Mouse (Mus musculus) heart, postnatal 25 days (tissue): ENCODE data around the gene Khdc1c. TPM values are rescaled to one million over a fixed set of nuclear protein-coding genes. Genes with fewer than 3 reads are reported as not detected.
"Not testable (repeated sequence)": the region's sequence is repeated elsewhere in the genome, so short reads cannot be mapped to it uniquely, and the experiment has no call there.

Source experiments
- DNase-seq: peaks from one replicate; pipeline ENCODE4 v3.0.0; 2022; ENCODE audit warnings: low spot score
- intact Hi-C: fragments of 180-260 bp; cut with DNase I; formaldehyde crosslinking; loops from one replicate; pipeline ENCODE4 v1.15.1; 2025
- total RNA-seq, 2 experiments: library from RNA; stranded (reverse); gene quantifications; 2 replicates each; pipeline ENCODE4 v1.2.3; 2021

Khdc1c gene
- total RNA-seq: not detected

GRCm38 (mm10) chr1:21368031-21368430, at the start of gene Khdc1c:
Gene Khdc1c (plus strand): TSS chr1:21368331.
- intact Hi-C loops, DNase-seq: not testable (repeated sequence)

- intact Hi-C loops, DNase-seq: not testable (repeated sequence)
Observed at GRCm38 (mm10) chr1:21320271-21320670, 47.9 kb upstream of the Khdc1c start.

GRCm38 (mm10) chr1:21321656-21322055, 46.5 kb upstream of the Khdc1c start:
- no peak for DNase-seq
- intact Hi-C loops: no loop called here

- no peak for DNase-seq
- intact Hi-C loops: no loop called here
Observed at GRCm38 (mm10) chr1:21323996-21324574, 44.0 kb upstream of the Khdc1c start.

GRCm38 (mm10) chr1:21324633-21325032, 43.5 kb upstream of the Khdc1c start:
- intact Hi-C loops: no loop called here

GRCm38 (mm10) chr1:21326733-21327132, 41.4 kb upstream of the Khdc1c start:
- intact Hi-C loops: no loop called here
- no peak for DNase-seq

More at GRCm38 (mm10) chr1:21324633-21325032, 43.5 kb upstream of the Khdc1c start:
- DNase-seq: no peak

- DNase-seq, intact Hi-C loops: not testable (repeated sequence)
Observed at GRCm38 (mm10) chr1:21331161-21331560, 37.0 kb upstream of the Khdc1c start.

GRCm38 (mm10) chr1:21333222-21333973, 34.7 kb upstream of the Khdc1c start:
- no peak for DNase-seq
- intact Hi-C loops: no loop called here

GRCm38 (mm10) chr1:21335836-21336235, 32.3 kb upstream of the Khdc1c start:
- intact Hi-C loops: no loop called here
- no peak for DNase-seq

- no peak for DNase-seq
- intact Hi-C loops: loop anchor here (10.0 kb wide), 1 partner anchor 396 kb away; no protein-coding TSS in a partner anchor
Observed at GRCm38 (mm10) chr1:21340745-21341144, 27.4 kb upstream of the Khdc1c start.

- no peak for DNase-seq
- intact Hi-C loops: loop anchor here (1.0 to 10.0 kb wide), 3 partner anchors 126 to 399 kb away; partner anchors contain the start of gene Tmem14a
Observed at GRCm38 (mm10) chr1:21344253-21344652, 23.9 kb upstream of the Khdc1c start.

GRCm38 (mm10) chr1:21344752-21345151, 23.4 kb upstream of the Khdc1c start:
- not testable (repeated sequence) for DNase-seq
- intact Hi-C loops: loop anchor here (1.0 to 10.0 kb wide), 3 partner anchors 126 to 400 kb away; partner anchors contain the start of gene Tmem14a

GRCm38 (mm10) chr1:21349341-21349740, 18.8 kb upstream of the Khdc1c start, which contains the start of gene Khdc1a:
Gene Khdc1a (plus strand): TSS chr1:21349641.
- intact Hi-C loops: loop anchor here (10.0 kb wide), 1 partner anchor 405 kb away; no protein-coding TSS in a partner anchor
- no peak for DNase-seq

- intact Hi-C loops: no loop called here
- DNase-seq: no peak
Observed at GRCm38 (mm10) chr1:21383256-21383655, 15.1 kb downstream of the Khdc1c start, which contains the start of gene Khdc1b. Gene Khdc1b (plus strand): TSS chr1:21383556.

GRCm38 (mm10) chr1:21391138-21391671, 23.1 kb downstream of the Khdc1c start:
- no peak for DNase-seq
- intact Hi-C loops: no loop called here

GRCm38 (mm10) chr1:21402804-21403203, 34.7 kb downstream of the Khdc1c start:
- no peak for DNase-seq
- intact Hi-C loops: no loop called here

GRCm38 (mm10) chr1:21407266-21407665, 39.1 kb downstream of the Khdc1c start:
- no peak for DNase-seq
- intact Hi-C loops: no loop called here

GRCm38 (mm10) chr1:21411331-21412196, 43.4 kb downstream of the Khdc1c start:
- intact Hi-C loops: loop anchor here (1.0 to 2.0 kb wide), 2 partner anchors 555 to 858 kb away; no protein-coding TSS in a partner anchor

GRCm38 (mm10) chr1:21412197-21412555, 44.0 kb downstream of the Khdc1c start:
- no peak for DNase-seq
- intact Hi-C loops: no loop called here

More at GRCm38 (mm10) chr1:21411331-21412196, 43.4 kb downstream of the Khdc1c start:
- peak; percentile 4 for DNase-seq

- no peak for DNase-seq
- intact Hi-C loops: loop anchor here (2.0 kb wide), 1 partner anchor 547 kb away; no protein-coding TSS in a partner anchor
Observed at GRCm38 (mm10) chr1:21419370-21419769, 51.2 kb downstream of the Khdc1c start.
